Mouse (Mus musculus): Measurements from ENCODE around the gene Apol8. TPM values are rescaled to one million over a fixed set of nuclear protein-coding genes. Genes with fewer than 3 reads are reported as not detected.

Apol8 gene
- polyA plus RNA-seq, 1 experiment from 2014 or later: 0.21 TPM

- Histone ChIP-seq H3K27me3 (ENCODE audit: control insufficient read depth, insufficient read depth, low read length) (no peaks in the 10 kb centered on the region), H3K36me3 (ENCODE audit: control insufficient read depth, insufficient read depth, low read length) (no peaks in the 10 kb centered on the region; the same call in 1 of the 2 replicates), H3K4me1 (replicated peaks; ENCODE audit: control insufficient read depth, insufficient read depth, low read length) (0 out of 2 replicates have a peak, but pooled peaks cover 2% of the 10 kb centered on the region), H3K9me3 (ENCODE audit: control insufficient read depth, low read length) (no peaks in the 10 kb centered on the region), H3K9ac (ENCODE audit: low read length) (no peak overlapping the region), H3K4me3 (ENCODE audit: low read depth, low read length) (no peak overlapping the region), H3K27ac (ENCODE audit: low read depth, low read length) (peak overlapping the region; percentile 68), H3K4me2 (ENCODE audit: low read depth, low read length, severe bottlenecking) (no peak overlapping the region)
- 84% methylated on average over 8 of the region's 8 CpGs for WGBS
- DNase-seq (ENCODE audit: low spot score) (no peak), ATAC-seq (replicated peaks; ENCODE audit: low FRiP score) (no peak)
These were observed 43.0 kb upstream of the Apol8 start for GRCm38 (mm10) chr15:77799491-77800474.

GRCm38 (mm10) chr15:77798664-77799490, 42.1 kb upstream of the Apol8 start:
- WGBS: 29% methylated on average over 14 of the region's 14 CpGs
- ATAC-seq (replicated peaks; ENCODE audit: low FRiP score) (no peak), DNase-seq (ENCODE audit: low spot score) (peak; percentile 77)
- Histone ChIP-seq H3K4me1 (replicated peaks; ENCODE audit: control insufficient read depth, insufficient read depth, low read length) (0 out of 2 replicates have a peak, but pooled peaks cover 2% of the 10 kb centered on the region), H3K9ac (ENCODE audit: low read length) (peak overlapping the region; percentile 35), H3K36me3 (ENCODE audit: control insufficient read depth, insufficient read depth, low read length) (no peaks in the 10 kb centered on the region), H3K27ac (ENCODE audit: low read depth, low read length) (peak overlapping the region; percentile 68), H3K4me3 (ENCODE audit: low read depth, low read length) (no peak overlapping the region), H3K27me3 (ENCODE audit: control insufficient read depth, insufficient read depth, low read length) (no peaks in the 10 kb centered on the region), H3K9me3 (ENCODE audit: control insufficient read depth, low read length) (no peaks in the 10 kb centered on the region), H3K4me2 (ENCODE audit: low read depth, low read length, severe bottlenecking) (no peak overlapping the region)

GRCm38 (mm10) chr15:77797609-77798411, 41.0 kb upstream of the Apol8 start:
- 87% methylated on average over 14 of the region's 14 CpGs for WGBS
- H3K9ac ChIP-seq (ENCODE audit: low read length): no peak overlapping the region
- H3K4me2 ChIP-seq (ENCODE audit: low read depth, low read length, severe bottlenecking): no peak overlapping the region
- no peak overlapping the region for H3K4me3 ChIP-seq (ENCODE audit: low read depth, low read length)
- DNase-seq (ENCODE audit: low spot score) (no peak), ATAC-seq (replicated peaks; ENCODE audit: low FRiP score) (no peak)
- peak overlapping the region; percentile 53 for H3K27ac ChIP-seq (ENCODE audit: low read depth, low read length)
- no peaks in the 10 kb centered on the region for H3K9me3 ChIP-seq (ENCODE audit: control insufficient read depth, low read length)
- no peaks in the 10 kb centered on the region for H3K27me3 ChIP-seq (ENCODE audit: control insufficient read depth, insufficient read depth, low read length)
- H3K4me1 ChIP-seq (replicated peaks; ENCODE audit: control insufficient read depth, insufficient read depth, low read length): 0 out of 2 replicates have a peak, but pooled peaks cover 2% of the 10 kb centered on the region
- H3K36me3 ChIP-seq (ENCODE audit: control insufficient read depth, insufficient read depth, low read length): no peaks in the 10 kb centered on the region

- ATAC-seq (replicated peaks; ENCODE audit: low FRiP score) (no peak), DNase-seq (ENCODE audit: low spot score) (no peak)
- no peak overlapping the region for H3K4me3 ChIP-seq (ENCODE audit: low read depth, low read length)
- no peak overlapping the region for H3K9ac ChIP-seq (ENCODE audit: low read length)
- H3K4me1 ChIP-seq (replicated peaks; ENCODE audit: control insufficient read depth, insufficient read depth, low read length): 0 out of 2 replicates have a peak, but pooled peaks cover 2% of the 10 kb centered on the region
- H3K27me3 ChIP-seq (ENCODE audit: control insufficient read depth, insufficient read depth, low read length): no peaks in the 10 kb centered on the region
- no peaks in the 10 kb centered on the region for H3K36me3 ChIP-seq (ENCODE audit: control insufficient read depth, insufficient read depth, low read length)
- H3K27ac ChIP-seq (ENCODE audit: low read depth, low read length): no peak overlapping the region
- H3K4me2 ChIP-seq (ENCODE audit: low read depth, low read length, severe bottlenecking): no peak overlapping the region
- 95% methylated on average over 26 of the region's 26 CpGs for WGBS
- H3K9me3 ChIP-seq (ENCODE audit: control insufficient read depth, low read length): no peaks in the 10 kb centered on the region
These were observed 39.7 kb upstream of the Apol8 start for GRCm38 (mm10) chr15:77796409-77797035.

GRCm38 (mm10) chr15:77794908-77795356, 38.1 kb upstream of the Apol8 start:
- no peak overlapping the region for H3K27ac ChIP-seq (ENCODE audit: low read depth, low read length)
- no peak overlapping the region for H3K4me2 ChIP-seq (ENCODE audit: low read depth, low read length, severe bottlenecking)
- H3K27me3 ChIP-seq (ENCODE audit: control insufficient read depth, insufficient read depth, low read length): no peaks in the 10 kb centered on the region
- 0 out of 2 replicates have a peak, but pooled peaks cover 2% of the 10 kb centered on the region for H3K4me1 ChIP-seq (replicated peaks; ENCODE audit: control insufficient read depth, insufficient read depth, low read length)
- WGBS: 94% methylated on average over 13 of the region's 13 CpGs
- H3K36me3 ChIP-seq (ENCODE audit: control insufficient read depth, insufficient read depth, low read length): peaks cover 4% of the 10 kb centered on the region; the same call in 1 of the 2 replicates
- no peak overlapping the region for H3K9ac ChIP-seq (ENCODE audit: low read length)
- ATAC-seq (replicated peaks; ENCODE audit: low FRiP score) (no peak), DNase-seq (ENCODE audit: low spot score) (no peak)
- H3K9me3 ChIP-seq (ENCODE audit: control insufficient read depth, low read length): no peaks in the 10 kb centered on the region
- no peak overlapping the region for H3K4me3 ChIP-seq (ENCODE audit: low read depth, low read length)

- H3K9me3 ChIP-seq (ENCODE audit: control insufficient read depth, low read length): no peaks in the 10 kb centered on the region
- no peak overlapping the region for H3K27ac ChIP-seq (ENCODE audit: low read depth, low read length)
- H3K4me3 ChIP-seq (ENCODE audit: low read depth, low read length): no peak overlapping the region
- ATAC-seq (replicated peaks; ENCODE audit: low FRiP score) (no peak), DNase-seq (ENCODE audit: low spot score) (no peak)
- H3K4me1 ChIP-seq (replicated peaks; ENCODE audit: control insufficient read depth, insufficient read depth, low read length): 0 out of 2 replicates have a peak, but pooled peaks cover 2% of the 10 kb centered on the region
- no peak overlapping the region for H3K9ac ChIP-seq (ENCODE audit: low read length)
- no peaks in the 10 kb centered on the region for H3K27me3 ChIP-seq (ENCODE audit: control insufficient read depth, insufficient read depth, low read length)
- WGBS: 93% methylated on average over 13 of the region's 13 CpGs
- H3K36me3 ChIP-seq (ENCODE audit: control insufficient read depth, insufficient read depth, low read length): peaks cover 4% of the 10 kb centered on the region; the same call in 1 of the 2 replicates
- no peak overlapping the region for H3K4me2 ChIP-seq (ENCODE audit: low read depth, low read length, severe bottlenecking)
These were observed 37.5 kb upstream of the Apol8 start for GRCm38 (mm10) chr15:77794138-77794907.

GRCm38 (mm10) chr15:77793554-77793953, 36.8 kb upstream of the Apol8 start:
- no peak overlapping the region for H3K27ac ChIP-seq (ENCODE audit: low read depth, low read length)
- no peak overlapping the region for H3K4me3 ChIP-seq (ENCODE audit: low read depth, low read length)
- no peaks in the 10 kb centered on the region for H3K4me1 ChIP-seq (replicated peaks; ENCODE audit: control insufficient read depth, insufficient read depth, low read length)
- H3K36me3 ChIP-seq (ENCODE audit: control insufficient read depth, insufficient read depth, low read length): peaks cover 4% of the 10 kb centered on the region; the same call in 1 of the 2 replicates
- WGBS: 93% methylated on average over 7 of the region's 7 CpGs
- DNase-seq (ENCODE audit: low spot score) (no peak), ATAC-seq (replicated peaks; ENCODE audit: low FRiP score) (no peak)
- H3K9ac ChIP-seq (ENCODE audit: low read length): no peak overlapping the region
- no peaks in the 10 kb centered on the region for H3K27me3 ChIP-seq (ENCODE audit: control insufficient read depth, insufficient read depth, low read length)
- H3K9me3 ChIP-seq (ENCODE audit: control insufficient read depth, low read length): no peaks in the 10 kb centered on the region
- H3K4me2 ChIP-seq (ENCODE audit: low read depth, low read length, severe bottlenecking): no peak overlapping the region
